9 mouse cellular contexts compared by ENCODE assay signal in the genomic region with DNA sequence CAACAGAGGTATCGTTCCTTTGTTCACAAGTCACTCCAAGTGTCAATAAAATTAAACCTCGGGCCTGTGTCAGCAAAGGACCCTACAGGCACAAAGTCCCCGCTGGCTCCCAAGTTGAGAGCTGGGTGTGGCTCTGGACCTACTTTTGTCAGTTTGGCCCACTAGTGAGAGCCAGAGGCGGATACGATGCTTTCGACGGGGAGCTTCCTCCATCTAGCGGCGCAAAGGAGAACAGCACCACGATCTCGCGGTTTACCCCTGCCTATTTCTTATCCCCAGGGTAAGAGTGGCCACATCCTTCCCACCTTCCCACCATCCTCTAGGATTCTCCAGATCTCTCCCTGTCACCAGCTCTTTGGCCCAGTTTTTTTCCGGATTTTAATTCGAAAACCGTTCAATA. TPM values are rescaled to one million over a fixed set of nuclear protein-coding genes. Genes with fewer than 3 reads are reported as not detected.
DNase-seq lines count a peak whose midpoint lies in the region; ATAC-seq lines count a peak whose summit lies in the region.
"Had no signal": no experiment of that assay in that cellular context is flagged by ENCODE, and none has a peak within 500 bp of the region (broad histone marks: within the 10 kb centered on the region; RNA-seq: fewer than 3 reads in every experiment).

No protein-coding gene starts in this region.

- DNase-seq in WW6 (ENCODE audit: low read depth, low spot score) = peak; percentile 67
- peak; percentile 54 for DNase-seq in cerebellum, adult 9-10 months
- DNase-seq in frontal cortex, postnatal 25 days (ENCODE audit: low spot score in 2 of 2) = peak; percentile 67 to 72
- peak; percentile 50 to 79 for DNase-seq in layer of hippocampus, postnatal 25 days (ENCODE audit: extremely low spot score in 1 of 2, low spot score in 1 of 2)
- DNase-seq in lung, postnatal 4 days = peak; percentile 70 to 79
- DNase-seq in right cerebral cortex, adult 2 months (ENCODE audit: low spot score in 2 of 2) = peak; percentile 84 to 85
- DNase-seq in yolk sac, embryonic 10.5 days (ENCODE audit: low spot score) = peak; percentile 56

- no peak overlapping the region for H3K27ac ChIP-seq in hindbrain, embryonic 16.5 days (ENCODE audit: low read depth, low read length)
- H3K27ac ChIP-seq: macrophage had no signal

- ATAC-seq in hindbrain, embryonic 16.5 days = peak; percentile 80

- H3K36me3 ChIP-seq in hindbrain, embryonic 16.5 days (ENCODE audit: control insufficient read depth, insufficient read depth, low read length) = no peaks in the 10 kb centered on the region

- no peaks in the 10 kb centered on the region for H3K27me3 ChIP-seq in hindbrain, embryonic 16.5 days (replicated peaks; ENCODE audit: control insufficient read depth, insufficient read depth, low read length)

- no peak overlapping the region for H3K4me3 ChIP-seq in hindbrain, embryonic 16.5 days (ENCODE audit: low read length)

- no peaks in the 10 kb centered on the region for H3K9me3 ChIP-seq in hindbrain, embryonic 16.5 days (ENCODE audit: control insufficient read depth, low read length)

- H3K9ac ChIP-seq in hindbrain, embryonic 16.5 days (ENCODE audit: low read depth, low read length) = no peak overlapping the region

- H3K4me1 ChIP-seq in hindbrain, embryonic 16.5 days (ENCODE audit: control insufficient read depth, insufficient read depth, low read depth, low read length) = no peaks in the 10 kb centered on the region

- H3K4me2 ChIP-seq in hindbrain, embryonic 16.5 days (ENCODE audit: low read length) = no peak overlapping the region

- WGBS in hindbrain, embryonic 16.5 days = 7% methylated on average over 15 of the region's 15 CpGs

RNA-seq across cellular contexts. Expression of a gene that starts 15.1 kb away (rescaled TPM):
- polyA plus RNA-seq in hindbrain, embryonic 16.5 days (2015; fragmentation: Nextera tagmentation; extraction: Ambion mirVana) = not detected in 2 replicates
- total RNA-seq in layer of hippocampus, postnatal 25 days (2021) = not detected
- polyA plus RNA-seq: macrophage had no signal

RNA-seq across cellular contexts. Expression of a gene that starts 35.5 kb away (rescaled TPM):
- polyA plus RNA-seq in hindbrain, embryonic 16.5 days (2015; fragmentation: Nextera tagmentation; extraction: Ambion mirVana) = not detected in 2 replicates
- total RNA-seq in layer of hippocampus, postnatal 25 days (2021) = not detected
- polyA plus RNA-seq: macrophage had no signal
